28 mouse cellular contexts compared by ENCODE assay signal in the genomic region with DNA sequence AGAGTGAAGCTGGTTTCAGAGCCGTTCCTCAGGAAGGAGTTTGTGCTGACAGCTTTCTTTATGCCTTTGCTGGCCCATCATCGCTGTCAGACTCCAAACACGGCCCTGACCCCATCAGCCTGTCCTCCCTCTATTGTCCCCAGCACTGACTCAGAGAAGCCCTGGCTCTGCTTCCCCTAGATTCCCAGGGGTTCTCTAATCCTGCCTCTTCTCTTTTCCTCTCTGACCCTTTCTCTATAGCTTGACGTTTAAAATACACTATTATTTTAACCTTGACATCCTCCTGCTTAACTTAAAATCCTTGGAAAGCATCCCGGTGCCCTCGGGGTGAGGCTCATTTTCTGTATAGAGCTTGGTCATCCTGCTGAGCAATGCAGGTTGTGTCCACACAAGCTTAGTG. TPM values are rescaled to one million over a fixed set of nuclear protein-coding genes. Genes with fewer than 3 reads are reported as not detected.
"Had no signal": no experiment of that assay in that cellular context is flagged by ENCODE, and none has a peak within 500 bp of the region (broad histone marks: within the 10 kb centered on the region; RNA-seq: fewer than 3 reads in every experiment).

No protein-coding gene starts in this region.

- H3K9ac ChIP-seq: heart, embryonic 12.5 days; hindbrain, embryonic 12.5 days; hindbrain, embryonic 14.5 days; intestine, embryonic 15.5 days; limb, embryonic 13.5 days; limb, embryonic 15.5 days; liver, embryonic 12.5 days; liver, embryonic 14.5 days had no signal

- H3K4me3 ChIP-seq: gastrocnemius, adult 2 months; heart, embryonic 10.5 days; heart, embryonic 12.5 days; hindbrain, embryonic 10.5 days; hindbrain, embryonic 12.5 days; intestine, embryonic 15.5 days; layer of hippocampus, adult 2 months; left cerebral cortex, adult 2 months; limb, embryonic 13.5 days; limb, embryonic 15.5 days; liver, embryonic 12.5 days had no signal

- DNase-seq: gastrocnemius, adult 2 months; gastrocnemius, postnatal 10 days; gastrocnemius, postnatal 25 days; heart, adult 18-20 months; heart, postnatal 10 days; heart, postnatal 4 days; kidney, adult 18-20 months; kidney, adult 8-10 months; kidney, postnatal 10 days; kidney, postnatal 25 days; kidney, postnatal 4 days; left cerebral cortex, postnatal 4 days had no signal

- H3K4me2 ChIP-seq: heart, embryonic 12.5 days; hindbrain, embryonic 12.5 days; hindbrain, embryonic 14.5 days; intestine, embryonic 15.5 days; limb, embryonic 13.5 days; limb, embryonic 15.5 days; liver, embryonic 12.5 days had no signal

- H3K27ac ChIP-seq: gastrocnemius, adult 2 months; heart, embryonic 10.5 days; hindbrain, embryonic 10.5 days; hindbrain, embryonic 12.5 days; hindbrain, embryonic 14.5 days; intestine, embryonic 15.5 days; layer of hippocampus, adult 2 months; left cerebral cortex, adult 2 months; limb, embryonic 13.5 days; liver, embryonic 12.5 days; liver, embryonic 14.5 days had no signal

- H3K36me3 ChIP-seq: heart, embryonic 10.5 days; heart, embryonic 12.5 days; hindbrain, embryonic 10.5 days; hindbrain, embryonic 12.5 days; intestine, embryonic 15.5 days; limb, embryonic 13.5 days; limb, embryonic 15.5 days; liver, embryonic 12.5 days had no signal

- H3K27me3 ChIP-seq: hindbrain, embryonic 12.5 days; intestine, embryonic 15.5 days; limb, embryonic 15.5 days had no signal

- H3K9me3 ChIP-seq: heart, embryonic 10.5 days; heart, embryonic 12.5 days; hindbrain, embryonic 10.5 days; hindbrain, embryonic 12.5 days; intestine, embryonic 15.5 days; limb, embryonic 13.5 days; limb, embryonic 15.5 days; liver, embryonic 12.5 days had no signal

- ATAC-seq: hindbrain, embryonic 16.5 days; inflammation-experienced regulatory T-cells, adult 6 months; intestine, embryonic 15.5 days; intestine, postnatal 0 days; liver, embryonic 12.5 days had no signal

- H3K4me1 ChIP-seq: heart, embryonic 12.5 days; intestine, embryonic 15.5 days; liver, embryonic 12.5 days had no signal

RNA-seq across cellular contexts. Expression of a gene that starts 45.1 kb away (rescaled TPM):
- total RNA-seq: granulocyte monocyte progenitor cell, adult 5-6 weeks had no signal
- polyA plus RNA-seq: inflammation-experienced regulatory T-cells, adult 6 months had no signal
